Mouse (Mus musculus): ENCODE data around the gene Ercc4. TPM values are rescaled to one million over a fixed set of nuclear protein-coding genes. Genes with fewer than 3 reads are reported as not detected.

Gene Ercc4
- polyA plus RNA-seq, 2 experiments = 14.1 to 15.0 TPM

DNA sequence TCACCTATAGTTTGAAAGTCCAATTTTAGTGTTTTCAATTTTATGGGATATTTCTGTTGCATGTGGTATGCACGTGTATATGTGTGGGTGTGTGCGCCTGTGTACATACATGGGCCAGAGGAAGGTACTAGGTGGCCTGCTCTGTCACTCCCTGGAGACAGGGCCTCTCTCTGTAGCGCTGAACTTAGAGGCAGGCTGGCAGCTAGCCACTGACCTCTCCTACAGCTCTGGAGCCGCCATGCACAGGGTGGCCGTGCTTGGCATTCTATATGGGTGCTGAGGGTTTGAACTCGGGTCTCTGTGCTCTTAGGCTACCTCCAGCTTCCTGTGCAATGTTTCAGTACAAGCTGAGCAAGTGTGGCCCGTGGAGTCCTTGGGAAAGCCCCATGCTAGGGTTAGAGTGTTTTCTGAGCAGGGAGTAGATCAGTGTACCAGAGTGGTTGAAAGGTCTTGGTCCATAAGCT, 8.5 kb downstream of the Ercc4 start:
- no peaks in the 10 kb centered on the region for H3K4me1 ChIP-seq (ENCODE audit: control insufficient read depth, insufficient read depth, low read length)
- no peaks in the 10 kb centered on the region for H3K27me3 ChIP-seq (ENCODE audit: control insufficient read depth, insufficient read depth, low read length)
- no peak overlapping the region for H3K27ac ChIP-seq (replicated peaks; ENCODE audit: low read depth, low read length)
- WGBS = 92% methylated on average over 7 of the region's 7 CpGs
- TF ChIP-seq POLR2A (IDR thresholded peaks at IDR 0.05; ENCODE audit: borderline replicate concordance, extremely low read depth, insufficient read depth, insufficient read length) = no peak
- no peak for ATAC-seq (ENCODE audit: low FRiP score, low read depth)
- H3K9ac ChIP-seq (ENCODE audit: low read depth, low read length, severe bottlenecking) = no peak overlapping the region
- DNase-seq (ENCODE audit: low spot score) = no peak
- no peaks in the 10 kb centered on the region for H3K9me3 ChIP-seq (ENCODE audit: control insufficient read depth, low read length)
- no peak overlapping the region for H3K4me2 ChIP-seq (replicated peaks; ENCODE audit: low read depth, low read length, severe bottlenecking)
- peaks cover 37% of the 10 kb centered on the region for H3K36me3 ChIP-seq (ENCODE audit: control insufficient read depth, insufficient read depth, low read length)
- H3K4me3 ChIP-seq (replicated peaks; ENCODE audit: low read length) = no peak overlapping the region

DNA sequence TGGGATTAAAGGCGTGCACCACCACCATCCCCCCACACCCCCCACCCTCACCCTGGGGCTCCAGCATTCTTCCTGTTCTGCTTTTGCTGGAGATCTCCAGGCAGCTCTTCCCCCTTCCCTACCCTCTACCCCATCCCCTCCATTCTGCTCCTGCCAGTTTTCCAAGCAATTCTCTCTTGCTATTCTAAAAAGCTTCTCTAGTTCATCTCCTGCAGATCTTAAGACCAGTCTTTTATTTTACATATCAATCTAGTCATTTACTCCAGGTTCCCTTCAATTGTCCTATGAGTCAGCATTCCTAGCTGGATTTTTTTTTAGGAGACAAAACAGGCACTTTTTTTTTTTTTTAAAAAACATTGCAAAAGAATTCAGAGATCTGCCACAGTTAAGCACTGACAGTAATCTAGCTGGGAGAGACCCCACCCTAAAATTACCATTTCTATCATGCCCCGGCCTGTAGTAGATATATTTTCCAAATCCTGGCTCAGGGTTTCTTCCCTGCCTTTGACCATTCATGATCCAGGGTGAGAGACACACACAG, 9.3 kb downstream of the Ercc4 start:
- H3K36me3 ChIP-seq (ENCODE audit: control insufficient read depth, insufficient read depth, low read length) = peaks cover 33% of the 10 kb centered on the region
- no peak overlapping the region for H3K4me2 ChIP-seq (replicated peaks; ENCODE audit: low read depth, low read length, severe bottlenecking)
- TF ChIP-seq POLR2A (IDR thresholded peaks at IDR 0.05; ENCODE audit: borderline replicate concordance, extremely low read depth, insufficient read depth, insufficient read length) = no peak
- H3K4me3 ChIP-seq (replicated peaks; ENCODE audit: low read length) = no peak overlapping the region
- H3K27me3 ChIP-seq (ENCODE audit: control insufficient read depth, insufficient read depth, low read length) = no peaks in the 10 kb centered on the region
- H3K4me1 ChIP-seq (ENCODE audit: control insufficient read depth, insufficient read depth, low read length) = no peaks in the 10 kb centered on the region
- no peak overlapping the region for H3K9ac ChIP-seq (ENCODE audit: low read depth, low read length, severe bottlenecking)
- ATAC-seq (ENCODE audit: low FRiP score, low read depth) (no peak), DNase-seq (ENCODE audit: low spot score) (no peak)
- WGBS = 79% methylated on average over 2 of the region's 2 CpGs
- no peaks in the 10 kb centered on the region for H3K9me3 ChIP-seq (ENCODE audit: control insufficient read depth, low read length)
- H3K27ac ChIP-seq (replicated peaks; ENCODE audit: low read depth, low read length) = no peak overlapping the region

DNA sequence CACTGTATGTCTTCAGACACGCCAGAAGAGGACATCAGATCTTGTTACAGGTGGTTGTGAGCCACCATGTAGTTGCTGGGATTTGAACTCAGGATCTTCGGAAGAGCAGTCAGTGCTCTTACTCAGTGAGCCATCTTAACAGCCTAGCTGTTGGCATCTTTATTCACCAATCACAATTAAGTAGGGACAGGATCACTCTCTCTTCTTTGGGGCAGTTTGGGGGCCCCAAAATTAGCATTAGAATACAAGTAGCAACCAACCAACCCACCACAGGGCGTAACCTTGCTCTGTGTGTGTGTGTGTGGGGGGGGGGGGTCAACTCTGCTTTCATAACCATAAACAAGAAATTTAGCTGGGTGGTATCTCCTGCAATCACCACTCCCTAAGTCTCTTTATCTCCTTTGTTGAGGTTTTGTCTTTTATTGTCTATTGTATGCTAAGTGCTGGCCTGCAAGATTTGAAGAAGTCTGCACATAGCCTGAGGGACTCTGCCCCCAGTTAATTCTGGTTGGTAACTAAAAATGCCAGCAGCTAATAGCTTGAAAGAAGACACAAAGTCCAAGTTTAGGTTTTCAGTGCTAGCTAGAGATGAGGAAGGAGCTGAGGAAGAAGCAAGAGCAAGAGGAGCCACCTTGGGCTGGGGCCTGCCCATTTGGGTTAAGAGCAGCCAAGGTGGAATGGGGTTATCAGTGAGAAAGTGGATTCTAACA, 10.3 kb downstream of the Ercc4 start:
- H3K36me3 ChIP-seq (ENCODE audit: control insufficient read depth, insufficient read depth, low read length) = peaks cover 36% of the 10 kb centered on the region
- no peak overlapping the region for H3K27ac ChIP-seq (replicated peaks; ENCODE audit: low read depth, low read length)
- TF ChIP-seq POLR2A (IDR thresholded peaks at IDR 0.05; ENCODE audit: borderline replicate concordance, extremely low read depth, insufficient read depth, insufficient read length) = no peak
- H3K4me3 ChIP-seq (replicated peaks; ENCODE audit: low read length) = no peak overlapping the region
- DNase-seq (ENCODE audit: low spot score) (no peak), ATAC-seq (ENCODE audit: low FRiP score, low read depth) (no peak)
- no peaks in the 10 kb centered on the region for H3K9me3 ChIP-seq (ENCODE audit: control insufficient read depth, low read length)
- H3K9ac ChIP-seq (ENCODE audit: low read depth, low read length, severe bottlenecking) = no peak overlapping the region
- H3K4me1 ChIP-seq (ENCODE audit: control insufficient read depth, insufficient read depth, low read length) = no peaks in the 10 kb centered on the region
- no peak overlapping the region for H3K4me2 ChIP-seq (replicated peaks; ENCODE audit: low read depth, low read length, severe bottlenecking)
- H3K27me3 ChIP-seq (ENCODE audit: control insufficient read depth, insufficient read depth, low read length) = no peaks in the 10 kb centered on the region
- WGBS = 88% methylated on average over 3 of the region's 3 CpGs

DNA sequence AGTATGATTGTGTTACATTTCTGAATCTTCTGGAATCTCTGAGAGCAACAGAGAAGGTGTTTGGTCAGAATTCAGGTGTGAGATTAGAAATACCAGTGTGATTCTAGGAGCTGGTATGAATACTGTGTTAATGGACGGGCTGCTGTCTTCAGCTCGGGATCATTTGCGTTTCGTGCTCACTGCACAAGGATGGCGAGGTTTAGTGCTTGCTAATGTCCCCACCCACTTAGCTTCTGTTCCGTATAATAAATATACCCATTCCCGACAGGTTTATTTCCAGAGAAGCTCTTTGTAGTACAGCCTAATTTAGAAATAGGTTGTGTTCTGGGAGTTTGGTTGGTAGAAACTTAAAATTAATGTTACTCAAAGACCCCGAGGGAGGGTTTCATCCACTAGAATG, 15.9 kb downstream of the Ercc4 start:
- Histone ChIP-seq H3K4me1 (ENCODE audit: control insufficient read depth, insufficient read depth, low read length) (no peaks in the 10 kb centered on the region), H3K9ac (ENCODE audit: low read depth, low read length, severe bottlenecking) (no peak overlapping the region), H3K27me3 (ENCODE audit: control insufficient read depth, insufficient read depth, low read length) (no peaks in the 10 kb centered on the region), H3K9me3 (ENCODE audit: control insufficient read depth, low read length) (no peaks in the 10 kb centered on the region), H3K4me2 (replicated peaks; ENCODE audit: low read depth, low read length, severe bottlenecking) (no peak overlapping the region), H3K27ac (replicated peaks; ENCODE audit: low read depth, low read length) (no peak overlapping the region), H3K36me3 (ENCODE audit: control insufficient read depth, insufficient read depth, low read length) (peaks cover 66% of the 10 kb centered on the region), H3K4me3 (replicated peaks; ENCODE audit: low read length) (no peak overlapping the region)
- DNase-seq (ENCODE audit: low spot score) (no peak), ATAC-seq (ENCODE audit: low FRiP score, low read depth) (no peak)
- TF ChIP-seq POLR2A (IDR thresholded peaks at IDR 0.05; ENCODE audit: borderline replicate concordance, extremely low read depth, insufficient read depth, insufficient read length) = no peak
- 80% methylated on average over 8 of the region's 8 CpGs for WGBS

DNA sequence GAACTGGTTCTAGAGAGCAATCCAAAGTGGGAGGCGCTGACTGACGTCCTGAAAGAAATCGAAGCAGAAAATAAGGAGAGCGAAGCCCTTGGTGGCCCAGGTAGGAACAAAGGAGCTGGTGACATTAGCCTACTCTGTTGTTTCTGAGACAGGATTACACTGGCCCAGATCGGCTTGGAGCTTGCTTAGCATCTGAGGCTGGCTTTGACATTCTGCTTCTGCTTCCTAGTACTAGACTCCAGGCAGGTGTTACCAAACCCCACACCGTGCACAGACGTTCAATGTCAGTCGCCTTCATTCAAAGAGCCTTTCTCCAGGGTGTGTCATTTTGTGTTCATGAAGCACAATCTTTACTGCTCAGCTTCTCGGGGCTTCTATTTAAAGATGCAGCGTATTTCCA, 18.1 kb downstream of the Ercc4 start:
- DNase-seq (ENCODE audit: low spot score) (no peak), ATAC-seq (ENCODE audit: low FRiP score, low read depth) (no peak)
- H3K36me3 ChIP-seq (ENCODE audit: control insufficient read depth, insufficient read depth, low read length) = peaks cover 77% of the 10 kb centered on the region
- no peaks in the 10 kb centered on the region for H3K9me3 ChIP-seq (ENCODE audit: control insufficient read depth, low read length)
- TF ChIP-seq POLR2A (IDR thresholded peaks at IDR 0.05; ENCODE audit: borderline replicate concordance, extremely low read depth, insufficient read depth, insufficient read length) = no peak
- no peak overlapping the region for H3K27ac ChIP-seq (replicated peaks; ENCODE audit: low read depth, low read length)
- H3K4me1 ChIP-seq (ENCODE audit: control insufficient read depth, insufficient read depth, low read length) = no peaks in the 10 kb centered on the region
- WGBS = 97% methylated on average over 10 of the region's 10 CpGs
- H3K4me3 ChIP-seq (replicated peaks; ENCODE audit: low read length) = no peak overlapping the region
- H3K27me3 ChIP-seq (ENCODE audit: control insufficient read depth, insufficient read depth, low read length) = no peaks in the 10 kb centered on the region
- no peak overlapping the region for H3K4me2 ChIP-seq (replicated peaks; ENCODE audit: low read depth, low read length, severe bottlenecking)
- no peak overlapping the region for H3K9ac ChIP-seq (ENCODE audit: low read depth, low read length, severe bottlenecking)

Measured in limb, embryonic 14.5 days (tissue).